16 mouse cellular contexts compared by ENCODE assay signal in genomic region chr16:92239812-92240211, GRCm38 (mm10). TPM values are rescaled to one million over a fixed set of nuclear protein-coding genes. Genes with fewer than 3 reads are reported as not detected.
"Had no signal": no experiment of that assay in that cellular context is flagged by ENCODE, and none has a peak within 500 bp of the region (broad histone marks: within the 10 kb centered on the region; RNA-seq: fewer than 3 reads in every experiment).

No protein-coding gene starts in this region.

- DNase-seq: kidney, adult 18-20 months; kidney, postnatal 10 days; kidney, postnatal 4 days; left cerebral cortex, postnatal 4 days; lung, adult 18-20 months; lung, postnatal 4 days had no signal

- H3K9me3 ChIP-seq: limb, embryonic 13.5 days; midbrain, embryonic 13.5 days; neural tube, embryonic 15.5 days had no signal

- H3K9ac ChIP-seq: limb, embryonic 13.5 days; liver, embryonic 14.5 days; midbrain, embryonic 13.5 days; neural tube, embryonic 15.5 days had no signal

- H3K4me3 ChIP-seq: layer of hippocampus, adult 2 months; limb, embryonic 13.5 days; midbrain, embryonic 13.5 days; myocyte; neural tube, embryonic 15.5 days had no signal

- H3K27me3 ChIP-seq: limb, embryonic 13.5 days; midbrain, embryonic 13.5 days; neural tube, embryonic 15.5 days had no signal

- H3K27ac ChIP-seq: limb, embryonic 13.5 days; liver, embryonic 14.5 days; midbrain, embryonic 13.5 days; neural tube, embryonic 15.5 days; stomach, postnatal 0 days had no signal

- H3K36me3 ChIP-seq: limb, embryonic 13.5 days; midbrain, embryonic 13.5 days; neural tube, embryonic 15.5 days had no signal

- ATAC-seq: midbrain, embryonic 13.5 days had no signal

- H3K4me2 ChIP-seq: limb, embryonic 13.5 days; midbrain, embryonic 13.5 days; neural tube, embryonic 15.5 days had no signal

RNA-seq across cellular contexts. Expression of gene Kcne2, which starts 52.4 kb away (rescaled TPM):
- total RNA-seq: left cerebral cortex, postnatal 4 days; liver, adult 2 months; megakaryocyte-erythroid progenitor cell, adult 5-6 weeks had no signal
- polyA plus RNA-seq: kidney, embryonic 14.5 days; liver, adult 2 months; liver, embryonic 14.5 days; myocyte had no signal
